Mouse (Mus musculus): Measurements from ENCODE around the gene Dok5. TPM values are rescaled to one million over a fixed set of nuclear protein-coding genes. Genes with fewer than 3 reads are reported as not detected.

Dok5 gene
- polyA plus RNA-seq (2014; fragmentation: Nextera tagmentation; extraction: Ambion mirVana) = 18.8 and 23.5 TPM in 2 replicates

- H3K4me2 ChIP-seq (ENCODE audit: low read depth) = peak within 1 kb of the TSS; percentile 86
Measured at GRCm38 (mm10) chr2:170731632-170732561, at the start of gene Dok5. Gene Dok5, plus strand, starts transcription at chr2:170731807.

GRCm38 (mm10) chr2:170683385-170683784, 48.2 kb upstream of the Dok5 start:
- Histone ChIP-seq H3K4me2 (ENCODE audit: low read depth) (no peak overlapping the region), H3K36me3 (ENCODE audit: control insufficient read depth, insufficient read depth, low read length) (no peaks in the 10 kb centered on the region), H3K27me3 (ENCODE audit: control insufficient read depth, insufficient read depth, low read length) (no peaks in the 10 kb centered on the region), H3K9me3 (ENCODE audit: control insufficient read depth, low read length) (no peaks in the 10 kb centered on the region), H3K4me3 (ENCODE audit: low read depth, low read length) (no peak overlapping the region), H3K4me1 (ENCODE audit: control insufficient read depth, insufficient read depth, low read length) (no peaks in the 10 kb centered on the region), H3K27ac (ENCODE audit: low read depth, low read length) (no peak overlapping the region), H3K9ac (ENCODE audit: low read length) (no peak overlapping the region)
- DNase-seq (ENCODE audit: low spot score) (no peak), ATAC-seq (ENCODE audit: insufficient read depth, low FRiP score, low TSS enrichment) (no peak)
- 82% methylated on average over 2 of the region's 2 CpGs for WGBS

More at GRCm38 (mm10) chr2:170731632-170732561, at the start of gene Dok5:
- no peaks in the 10 kb centered on the region for H3K36me3 ChIP-seq (ENCODE audit: control insufficient read depth, insufficient read depth, low read length)
- DNase-seq (ENCODE audit: low spot score) (peak; percentile 79), ATAC-seq (ENCODE audit: insufficient read depth, low FRiP score, low TSS enrichment) (peak; percentile 84)
- H3K9me3 ChIP-seq (ENCODE audit: control insufficient read depth, low read length) = no peaks in the 10 kb centered on the region
- 3% methylated on average over 53 of the region's 53 CpGs for WGBS
- H3K9ac ChIP-seq (ENCODE audit: low read length) = peak within 1 kb of the TSS; percentile 71
- peak within 1 kb of the TSS; percentile 72; the same call in 1 of the 2 replicates for H3K27ac ChIP-seq (ENCODE audit: low read depth, low read length)
- no peaks in the 10 kb centered on the region; the same call in 1 of the 2 replicates for H3K4me1 ChIP-seq (ENCODE audit: control insufficient read depth, insufficient read depth, low read length)
- H3K27me3 ChIP-seq (ENCODE audit: control insufficient read depth, insufficient read depth, low read length) = no peaks in the 10 kb centered on the region
- H3K4me3 ChIP-seq (ENCODE audit: low read depth, low read length) = peak within 1 kb of the TSS; percentile 44

GRCm38 (mm10) chr2:170695071-170695936, 36.3 kb upstream of the Dok5 start:
- Histone ChIP-seq H3K4me1 (ENCODE audit: control insufficient read depth, insufficient read depth, low read length) (no peaks in the 10 kb centered on the region), H3K9ac (ENCODE audit: low read length) (no peak overlapping the region), H3K27ac (ENCODE audit: low read depth, low read length) (no peak overlapping the region), H3K4me3 (ENCODE audit: low read depth, low read length) (no peak overlapping the region), H3K27me3 (ENCODE audit: control insufficient read depth, insufficient read depth, low read length) (no peaks in the 10 kb centered on the region), H3K4me2 (ENCODE audit: low read depth) (no peak overlapping the region), H3K9me3 (ENCODE audit: control insufficient read depth, low read length) (no peaks in the 10 kb centered on the region), H3K36me3 (ENCODE audit: control insufficient read depth, insufficient read depth, low read length) (no peaks in the 10 kb centered on the region)
- WGBS = 82% methylated on average over 22 of the region's 23 CpGs
- ATAC-seq (ENCODE audit: insufficient read depth, low FRiP score, low TSS enrichment) (no peak), DNase-seq (ENCODE audit: low spot score) (no peak)

- no peaks in the 10 kb centered on the region for H3K9me3 ChIP-seq (ENCODE audit: control insufficient read depth, low read length)
- no peak overlapping the region for H3K4me2 ChIP-seq (ENCODE audit: low read depth)
- DNase-seq (ENCODE audit: low spot score) = no peak
- H3K4me3 ChIP-seq (ENCODE audit: low read depth, low read length) = no peak overlapping the region
- no peaks in the 10 kb centered on the region for H3K4me1 ChIP-seq (ENCODE audit: control insufficient read depth, insufficient read depth, low read length)
- H3K36me3 ChIP-seq (ENCODE audit: control insufficient read depth, insufficient read depth, low read length) = no peaks in the 10 kb centered on the region
- ATAC-seq (ENCODE audit: insufficient read depth, low FRiP score, low TSS enrichment) = no peak; the same call in 1 of the 2 replicates
- WGBS = 74% methylated on average over 14 of the region's 14 CpGs
- no peak overlapping the region for H3K9ac ChIP-seq (ENCODE audit: low read length)
- H3K27me3 ChIP-seq (ENCODE audit: control insufficient read depth, insufficient read depth, low read length) = no peaks in the 10 kb centered on the region
- H3K27ac ChIP-seq (ENCODE audit: low read depth, low read length) = no peak overlapping the region
Measured at GRCm38 (mm10) chr2:170695937-170696510, 35.6 kb upstream of the Dok5 start.

- no peak for ATAC-seq (ENCODE audit: insufficient read depth, low FRiP score, low TSS enrichment)
- no peak overlapping the region for H3K27ac ChIP-seq (ENCODE audit: low read depth, low read length)
- WGBS = 87% methylated on average over 4 of the region's 4 CpGs
- H3K9ac ChIP-seq (ENCODE audit: low read length) = no peak overlapping the region
- no peak overlapping the region for H3K4me2 ChIP-seq (ENCODE audit: low read depth)
- no peaks in the 10 kb centered on the region for H3K27me3 ChIP-seq (ENCODE audit: control insufficient read depth, insufficient read depth, low read length)
- no peaks in the 10 kb centered on the region for H3K36me3 ChIP-seq (ENCODE audit: control insufficient read depth, insufficient read depth, low read length)
- no peak for DNase-seq (ENCODE audit: low spot score)
- H3K9me3 ChIP-seq (ENCODE audit: control insufficient read depth, low read length) = no peaks in the 10 kb centered on the region
- no peaks in the 10 kb centered on the region for H3K4me1 ChIP-seq (ENCODE audit: control insufficient read depth, insufficient read depth, low read length)
- no peak overlapping the region for H3K4me3 ChIP-seq (ENCODE audit: low read depth, low read length)
Measured at GRCm38 (mm10) chr2:170700471-170700870, 31.1 kb upstream of the Dok5 start.

- DNase-seq (ENCODE audit: low spot score) = no peak
- H3K36me3 ChIP-seq (ENCODE audit: control insufficient read depth, insufficient read depth, low read length) = no peaks in the 10 kb centered on the region
Measured at GRCm38 (mm10) chr2:170706488-170706887, 25.1 kb upstream of the Dok5 start.

GRCm38 (mm10) chr2:170707672-170708071, 23.9 kb upstream of the Dok5 start:
- no peaks in the 10 kb centered on the region for H3K9me3 ChIP-seq (ENCODE audit: control insufficient read depth, low read length)
- H3K4me2 ChIP-seq (ENCODE audit: low read depth) = no peak overlapping the region
- no peaks in the 10 kb centered on the region for H3K4me1 ChIP-seq (ENCODE audit: control insufficient read depth, insufficient read depth, low read length)
- no peak overlapping the region for H3K27ac ChIP-seq (ENCODE audit: low read depth, low read length)
- DNase-seq (ENCODE audit: low spot score) = no peak
- no peaks in the 10 kb centered on the region for H3K27me3 ChIP-seq (ENCODE audit: control insufficient read depth, insufficient read depth, low read length)
- no peak for ATAC-seq (ENCODE audit: insufficient read depth, low FRiP score, low TSS enrichment)
- H3K4me3 ChIP-seq (ENCODE audit: low read depth, low read length) = no peak overlapping the region
- H3K9ac ChIP-seq (ENCODE audit: low read length) = no peak overlapping the region
- no peaks in the 10 kb centered on the region for H3K36me3 ChIP-seq (ENCODE audit: control insufficient read depth, insufficient read depth, low read length)
- WGBS = 90% methylated on average over 3 of the region's 3 CpGs

More at GRCm38 (mm10) chr2:170706488-170706887, 25.1 kb upstream of the Dok5 start:
- H3K4me2 ChIP-seq (ENCODE audit: low read depth) = no peak overlapping the region
- no peak overlapping the region for H3K9ac ChIP-seq (ENCODE audit: low read length)
- no peaks in the 10 kb centered on the region for H3K4me1 ChIP-seq (ENCODE audit: control insufficient read depth, insufficient read depth, low read length)
- no peak overlapping the region for H3K27ac ChIP-seq (ENCODE audit: low read depth, low read length)
- WGBS = 89% methylated on average over 4 of the region's 4 CpGs
- H3K4me3 ChIP-seq (ENCODE audit: low read depth, low read length) = no peak overlapping the region
- H3K27me3 ChIP-seq (ENCODE audit: control insufficient read depth, insufficient read depth, low read length) = no peaks in the 10 kb centered on the region
- no peaks in the 10 kb centered on the region for H3K9me3 ChIP-seq (ENCODE audit: control insufficient read depth, low read length)
- ATAC-seq (ENCODE audit: insufficient read depth, low FRiP score, low TSS enrichment) = no peak

GRCm38 (mm10) chr2:170708901-170709300, 22.7 kb upstream of the Dok5 start:
- 72% methylated on average over 9 of the region's 9 CpGs for WGBS
- H3K4me3 ChIP-seq (ENCODE audit: low read depth, low read length) = no peak overlapping the region
- H3K9ac ChIP-seq (ENCODE audit: low read length) = no peak overlapping the region
- H3K9me3 ChIP-seq (ENCODE audit: control insufficient read depth, low read length) = no peaks in the 10 kb centered on the region
- H3K27ac ChIP-seq (ENCODE audit: low read depth, low read length) = no peak overlapping the region
- no peaks in the 10 kb centered on the region for H3K27me3 ChIP-seq (ENCODE audit: control insufficient read depth, insufficient read depth, low read length)
- H3K4me1 ChIP-seq (ENCODE audit: control insufficient read depth, insufficient read depth, low read length) = no peaks in the 10 kb centered on the region
- DNase-seq (ENCODE audit: low spot score) (no peak), ATAC-seq (ENCODE audit: insufficient read depth, low FRiP score, low TSS enrichment) (no peak)
- H3K36me3 ChIP-seq (ENCODE audit: control insufficient read depth, insufficient read depth, low read length) = no peaks in the 10 kb centered on the region
- no peak overlapping the region for H3K4me2 ChIP-seq (ENCODE audit: low read depth)

Data from neural tube, embryonic 11.5 days (tissue).